Mouse (Mus musculus) ES-Bruce4 (cell line): ENCODE results near the gene Eva1c.

ENCODE experiments used
- CTCF ChIP-seq: IDR thresholded peaks from one replicate; pipeline ENCODE4 v1.8.1; 2011; ENCODE audit warnings: low read depth, low read length
- EP300 ChIP-seq: IDR thresholded peaks from 2 replicates; pipeline ENCODE4 v1.6.1; 2011; ENCODE audit warnings: low read depth, low read length; ENCODE audit not compliant: insufficient read depth
- POLR2A ChIP-seq: IDR thresholded peaks from one replicate; pipeline ENCODE4 v1.8.1; 2011; ENCODE audit warnings: low read length; ENCODE audit not compliant: insufficient read depth

- TF ChIP-seq EP300 (no peak), CTCF (no peak), POLR2A (no peak)
Observed at GRCm38 (mm10) chr16:90788580-90788979, 37.9 kb upstream of the Eva1c start.
